Mouse (Mus musculus) spleen, adult 2 months (tissue): ENCODE results near the gene Atp1a4.

Source experiments
- CTCF ChIP-seq: fragments of 200-500 bp; IDR thresholded peaks from 2 replicates; pipeline ENCODE4 v1.5.1; 2011; ENCODE audit warnings: mild to moderate bottlenecking, inconsistent platforms; ENCODE audit not compliant: insufficient read depth, insufficient read length, insufficient replicate concordance; ENCODE audit errors: extremely low read depth
- POLR2A ChIP-seq: fragments of 200-500 bp; IDR thresholded peaks from 2 replicates; pipeline ENCODE4 v1.6.1; 2011; ENCODE audit warnings: low read depth, low read length, inconsistent platforms

DNA sequence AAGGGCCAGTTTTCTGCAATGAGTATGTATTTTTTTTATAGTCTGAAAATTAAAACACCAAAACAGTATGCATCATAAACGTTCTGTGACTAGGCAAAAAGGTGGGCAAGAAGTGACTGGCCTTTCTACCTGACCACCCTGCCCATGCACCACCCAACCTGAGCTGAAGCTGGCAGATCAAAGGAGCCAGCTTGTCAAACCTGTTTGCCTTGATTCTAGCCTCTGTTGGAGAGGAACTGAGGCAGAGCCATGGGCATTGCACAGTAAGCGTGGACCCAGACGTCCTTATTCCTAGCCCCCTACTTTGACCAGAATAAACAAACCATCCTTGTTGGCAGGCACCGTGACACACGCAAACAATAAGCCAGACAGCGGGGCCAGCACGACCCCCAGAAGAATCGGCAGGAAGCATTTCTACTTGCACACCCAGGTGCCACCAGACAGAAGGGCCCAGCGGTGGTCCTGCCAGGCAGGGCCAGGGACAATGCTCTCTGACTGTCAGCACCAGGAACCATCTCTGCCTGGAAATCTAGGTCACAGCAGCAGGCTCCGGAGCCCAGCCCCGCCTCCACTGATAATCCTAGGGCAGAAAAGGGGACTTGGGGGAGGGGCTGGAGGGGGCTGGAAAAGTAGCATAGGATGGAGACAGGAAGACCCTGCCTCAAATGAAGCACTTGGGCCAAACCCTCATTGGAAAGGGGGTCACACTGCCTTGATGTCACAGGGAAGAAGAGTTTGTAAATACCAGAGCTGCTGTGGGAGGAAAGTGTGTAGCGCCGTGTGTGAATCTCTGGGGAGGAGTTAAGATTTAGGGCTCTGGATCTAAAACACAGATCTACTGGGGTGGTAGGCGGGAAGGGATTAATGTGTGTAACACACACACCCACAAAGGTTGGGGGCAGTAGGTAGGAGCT, 56.0 kb downstream of the Atp1a4 start:
- no peak for TF ChIP-seq CTCF
- no peak for TF ChIP-seq POLR2A
